Mouse (Mus musculus): ENCODE data around the gene Adgrg2. TPM values are rescaled to one million over a fixed set of nuclear protein-coding genes. Genes with fewer than 3 reads are reported as not detected.

Adgrg2 gene
- total RNA-seq (2017) = 0.19 TPM in 1 of 2 replicates, not detected in the other

DNA sequence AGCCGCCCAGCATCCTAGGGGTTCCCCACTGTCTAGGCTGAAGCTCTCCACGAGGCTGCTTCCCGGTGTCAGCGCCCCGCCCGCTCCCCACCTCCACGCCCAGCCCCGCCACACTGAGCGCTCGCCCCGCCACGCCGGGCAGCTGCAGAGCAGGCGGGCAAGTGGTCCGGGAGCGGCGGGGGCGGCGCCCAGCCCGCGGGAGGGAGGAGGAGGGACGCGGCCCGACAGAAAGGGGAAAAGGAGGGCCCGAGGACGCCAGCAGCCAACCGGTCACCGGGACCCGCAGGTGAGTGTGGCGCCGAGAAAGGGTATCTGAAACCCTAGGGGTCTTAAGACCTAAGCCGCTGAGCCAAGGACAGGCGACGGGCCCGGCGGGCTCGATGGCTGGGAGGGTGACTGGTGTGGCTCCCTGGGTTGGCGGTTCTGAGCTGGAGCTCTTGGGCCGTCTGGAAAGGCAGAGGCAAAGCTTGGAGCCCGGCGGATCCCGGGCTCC, at the start of gene Adgrg2:
TSS of gene Adgrg2 (plus strand) at position 227 of the 493 bp plus-strand sequence.
- ATAC-seq (replicated peaks in 1 of 2; ENCODE audit: insufficient read depth in 1 of 2, low FRiP score in 2 of 2, low TSS enrichment in 1 of 2, low read depth in 1 of 2, poor library complexity in 2 of 2, severe bottlenecking in 2 of 2) = peak; percentile 74 to 77

DNA sequence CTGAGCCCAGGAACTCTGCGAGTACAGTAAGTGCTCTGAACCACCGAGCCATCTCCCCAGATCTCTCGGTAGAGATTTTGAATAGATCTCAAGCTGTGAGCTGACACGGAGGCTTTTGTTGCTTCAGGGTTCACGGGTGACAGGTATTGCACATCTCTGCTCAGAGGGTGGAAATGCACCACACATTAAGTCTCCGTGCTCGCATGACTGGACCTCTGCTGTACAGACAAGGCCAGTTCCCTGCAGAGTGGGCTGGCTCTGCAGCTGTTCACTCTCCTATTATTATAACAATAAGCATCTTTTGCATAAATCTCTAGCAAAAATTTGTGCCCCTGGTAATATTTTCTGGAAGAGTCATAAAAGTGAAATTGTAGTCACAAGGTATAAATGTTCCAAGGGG, 39.5 kb upstream of the Adgrg2 start:
- ATAC-seq (replicated peaks in 1 of 2; ENCODE audit: insufficient read depth in 1 of 2, low FRiP score in 2 of 2, low TSS enrichment in 1 of 2, low read depth in 1 of 2, poor library complexity in 2 of 2, severe bottlenecking in 2 of 2) = no peak

DNA sequence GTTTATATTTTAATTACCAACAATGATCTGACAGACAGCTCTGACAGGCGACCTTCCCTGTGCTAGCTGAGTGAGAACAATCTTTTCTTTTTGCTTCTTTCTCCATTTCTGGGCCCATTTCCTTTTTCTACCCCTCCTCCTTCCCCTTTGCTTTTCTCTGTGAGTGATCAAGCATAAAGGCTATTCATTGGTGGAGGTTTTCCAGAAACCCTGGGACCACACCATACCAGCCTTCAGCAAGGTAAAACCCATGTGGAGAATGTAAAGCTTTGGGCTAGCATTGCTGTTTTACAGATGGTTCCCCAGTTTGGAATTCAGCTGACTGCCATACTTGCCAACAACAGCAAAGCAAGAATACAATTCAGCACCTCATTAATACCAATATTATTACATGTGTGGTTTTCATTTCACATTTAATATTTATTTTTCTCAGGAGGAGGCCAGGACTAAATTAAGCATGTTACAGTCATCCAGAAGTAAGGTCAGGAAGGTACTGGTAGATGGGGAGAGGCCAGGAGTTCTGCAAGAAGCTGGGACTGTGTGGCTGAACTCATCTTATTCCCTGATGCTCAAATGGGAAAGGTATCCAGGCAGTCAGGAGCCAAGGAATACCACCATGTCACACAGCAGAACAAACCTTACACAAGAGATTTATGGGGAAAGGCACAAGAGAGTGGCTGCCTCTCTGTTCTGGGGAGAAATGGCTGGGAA, 38.4 kb upstream of the Adgrg2 start:
- no peak for ATAC-seq (replicated peaks in 1 of 2; ENCODE audit: insufficient read depth in 1 of 2, low FRiP score in 2 of 2, low TSS enrichment in 1 of 2, low read depth in 1 of 2, poor library complexity in 2 of 2, severe bottlenecking in 2 of 2)

DNA sequence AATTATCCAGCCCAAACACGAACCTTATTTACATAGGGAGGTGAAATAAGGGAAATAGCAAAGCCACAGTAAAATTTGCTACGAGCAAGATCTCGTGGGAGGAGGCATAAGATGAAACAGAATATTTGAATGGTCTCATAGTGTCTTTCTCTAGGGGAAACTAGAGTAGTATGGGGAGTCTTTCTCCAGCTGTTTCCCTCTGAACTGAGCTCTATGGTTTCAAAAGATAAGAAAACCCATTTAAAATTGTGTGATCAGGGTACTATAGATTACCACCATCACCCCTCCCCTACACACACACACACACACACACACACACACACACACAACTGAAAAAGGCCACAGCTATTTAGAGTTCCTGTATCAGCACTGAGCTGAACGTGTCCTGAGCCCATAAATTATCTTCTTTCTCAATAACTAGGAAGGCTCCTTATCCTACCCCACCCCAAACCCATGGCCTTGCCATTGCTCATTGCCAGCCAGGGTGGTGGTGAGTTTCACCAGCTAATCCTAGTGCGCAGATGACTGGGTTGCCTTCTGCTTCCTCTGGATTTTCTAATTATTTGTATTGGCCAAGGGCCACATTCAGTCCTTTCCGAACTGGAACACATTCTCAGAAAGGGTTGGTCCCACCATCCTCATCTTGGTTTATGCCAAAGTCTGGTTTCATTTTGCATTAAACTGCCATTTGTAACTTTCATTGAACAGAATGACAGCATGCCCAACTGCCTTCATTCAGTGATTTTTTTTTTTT, 5.6 kb upstream of the Adgrg2 start:
- ATAC-seq (replicated peaks in 1 of 2; ENCODE audit: insufficient read depth in 1 of 2, low FRiP score in 2 of 2, low TSS enrichment in 1 of 2, low read depth in 1 of 2, poor library complexity in 2 of 2, severe bottlenecking in 2 of 2) = peak; percentile 49 to 62; a peak in 3 of 4 replicates

DNA sequence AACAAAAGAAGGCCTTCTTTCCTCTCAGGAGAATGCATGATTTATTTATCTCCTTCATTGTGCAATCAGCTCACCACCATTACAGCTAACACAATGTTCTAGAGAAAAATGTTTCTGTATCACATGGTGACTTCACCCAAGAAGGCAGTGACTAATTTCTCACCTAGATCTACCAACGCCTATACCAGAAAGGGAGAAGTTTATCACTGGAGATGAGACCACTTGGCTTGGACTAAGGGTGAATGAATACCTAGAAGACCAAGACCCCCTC, 5.1 kb upstream of the Adgrg2 start:
- ATAC-seq (replicated peaks in 1 of 2; ENCODE audit: insufficient read depth in 1 of 2, low FRiP score in 2 of 2, low TSS enrichment in 1 of 2, low read depth in 1 of 2, poor library complexity in 2 of 2, severe bottlenecking in 2 of 2) = no peak

DNA sequence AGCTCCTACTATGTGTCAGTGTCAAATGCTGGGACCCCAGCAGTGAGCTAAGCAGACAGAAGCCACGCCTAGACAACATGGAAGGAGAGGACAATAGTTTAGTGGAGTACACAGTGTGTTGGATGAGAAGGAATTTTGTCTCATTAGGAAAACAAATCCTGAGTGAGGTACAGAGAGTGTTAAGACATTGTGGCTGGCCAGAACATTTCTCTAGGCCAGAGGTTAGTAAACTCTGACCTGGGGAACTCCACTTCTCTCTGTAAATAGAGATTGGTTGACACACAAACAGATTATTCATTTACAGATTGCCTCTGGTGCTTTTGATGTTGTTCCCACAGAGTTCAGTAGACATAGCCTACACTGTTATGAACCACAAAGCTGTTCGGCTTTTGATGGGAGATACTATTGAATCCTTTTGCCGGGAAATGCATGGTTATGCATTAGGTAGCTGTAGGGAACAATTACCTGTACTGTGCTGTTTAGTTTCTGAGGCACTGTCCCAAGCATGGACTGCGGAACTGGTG, 22.5 kb downstream of the Adgrg2 start:
- ATAC-seq (replicated peaks in 1 of 2; ENCODE audit: insufficient read depth in 1 of 2, low FRiP score in 2 of 2, low TSS enrichment in 1 of 2, low read depth in 1 of 2, poor library complexity in 2 of 2, severe bottlenecking in 2 of 2) = no peak

DNA sequence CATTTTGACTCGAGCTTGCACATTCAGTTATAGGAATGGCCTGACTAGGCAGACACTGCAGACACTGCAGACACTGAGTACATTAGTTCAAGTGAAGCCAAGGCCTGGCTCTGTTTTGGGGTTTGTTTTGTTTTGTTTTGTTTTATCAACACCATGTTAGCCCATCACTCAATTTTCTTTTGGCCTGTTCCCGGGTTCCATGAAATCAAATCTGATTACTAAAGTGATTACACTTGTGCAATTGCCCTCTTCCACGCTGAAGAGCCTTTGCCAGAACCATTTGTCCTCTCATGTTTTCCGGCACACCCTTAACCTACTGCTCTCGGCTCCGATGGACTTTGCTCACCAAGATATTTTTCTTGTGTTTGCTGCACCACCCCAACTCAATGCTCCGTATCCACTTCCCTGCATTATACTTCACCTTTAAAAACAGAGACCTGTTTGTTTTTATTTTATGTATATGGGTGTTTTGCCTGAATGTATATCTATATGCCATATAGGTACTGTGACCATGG, 23.4 kb downstream of the Adgrg2 start:
- ATAC-seq (replicated peaks in 1 of 2; ENCODE audit: insufficient read depth in 1 of 2, low FRiP score in 2 of 2, low TSS enrichment in 1 of 2, low read depth in 1 of 2, poor library complexity in 2 of 2, severe bottlenecking in 2 of 2) = no peak

DNA sequence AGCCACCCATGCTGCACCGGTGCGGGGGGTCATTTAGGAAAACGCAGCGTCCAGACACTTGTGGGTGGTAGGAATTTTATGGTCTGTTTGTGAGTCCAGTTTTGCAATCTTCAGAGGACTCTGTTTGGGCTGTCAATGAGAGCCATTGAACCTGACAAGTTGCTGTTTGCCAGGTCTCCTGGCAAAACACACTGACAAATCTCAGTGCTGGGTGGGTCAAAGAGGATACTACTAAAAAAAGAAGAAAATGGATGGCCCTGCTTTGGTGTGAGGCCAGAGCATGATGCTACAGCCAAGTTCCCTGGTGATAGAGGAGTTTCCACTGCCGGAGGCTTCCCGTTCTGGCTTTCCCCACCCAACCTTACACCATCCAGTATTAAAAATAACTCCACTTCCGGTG, 27.9 kb downstream of the Adgrg2 start:
- ATAC-seq (replicated peaks in 1 of 2; ENCODE audit: insufficient read depth in 1 of 2, low FRiP score in 2 of 2, low TSS enrichment in 1 of 2, low read depth in 1 of 2, poor library complexity in 2 of 2, severe bottlenecking in 2 of 2) = no peak

DNA sequence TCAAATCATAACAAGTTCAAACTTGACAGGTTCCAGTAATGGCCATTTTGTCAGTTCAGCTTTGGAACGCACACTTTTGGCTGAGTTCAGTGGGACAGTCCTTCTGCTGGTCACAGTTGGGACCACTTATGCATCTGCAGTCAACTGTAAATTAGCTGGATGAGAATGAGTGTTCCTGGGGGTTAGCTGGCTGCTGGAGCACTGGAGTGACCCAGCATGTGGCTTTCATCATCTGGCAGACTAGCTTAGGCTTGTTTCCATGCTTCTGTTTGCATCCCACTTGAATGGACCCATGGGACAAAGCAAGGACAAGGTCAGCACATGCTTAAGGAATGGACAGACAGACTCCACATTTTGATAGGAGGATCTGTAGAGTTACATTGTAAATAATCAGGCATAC, 33.2 kb downstream of the Adgrg2 start:
- no peak for ATAC-seq (replicated peaks in 1 of 2; ENCODE audit: insufficient read depth in 1 of 2, low FRiP score in 2 of 2, low TSS enrichment in 1 of 2, low read depth in 1 of 2, poor library complexity in 2 of 2, severe bottlenecking in 2 of 2)

DNA sequence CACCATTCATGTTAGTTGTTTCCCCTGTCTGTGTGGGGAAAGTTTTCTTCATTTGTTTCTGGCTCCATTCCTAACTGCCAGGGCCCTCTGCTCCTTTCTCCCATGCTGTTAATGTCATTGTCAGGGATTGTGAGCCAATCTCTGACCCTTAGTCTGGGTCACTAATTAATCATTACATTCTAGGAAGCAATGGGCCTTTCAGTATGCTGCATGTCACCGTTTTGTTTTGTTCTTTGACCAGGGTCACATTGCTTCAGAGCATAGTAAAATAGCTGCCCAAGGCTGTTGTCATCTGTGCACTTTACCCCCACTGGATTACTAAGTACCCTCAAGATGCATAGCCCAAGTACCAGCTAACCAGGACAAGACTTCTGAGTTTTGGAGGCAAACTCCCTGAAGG, 36.0 kb downstream of the Adgrg2 start:
- no peak for ATAC-seq (replicated peaks in 1 of 2; ENCODE audit: insufficient read depth in 1 of 2, low FRiP score in 2 of 2, low TSS enrichment in 1 of 2, low read depth in 1 of 2, poor library complexity in 2 of 2, severe bottlenecking in 2 of 2)

DNA sequence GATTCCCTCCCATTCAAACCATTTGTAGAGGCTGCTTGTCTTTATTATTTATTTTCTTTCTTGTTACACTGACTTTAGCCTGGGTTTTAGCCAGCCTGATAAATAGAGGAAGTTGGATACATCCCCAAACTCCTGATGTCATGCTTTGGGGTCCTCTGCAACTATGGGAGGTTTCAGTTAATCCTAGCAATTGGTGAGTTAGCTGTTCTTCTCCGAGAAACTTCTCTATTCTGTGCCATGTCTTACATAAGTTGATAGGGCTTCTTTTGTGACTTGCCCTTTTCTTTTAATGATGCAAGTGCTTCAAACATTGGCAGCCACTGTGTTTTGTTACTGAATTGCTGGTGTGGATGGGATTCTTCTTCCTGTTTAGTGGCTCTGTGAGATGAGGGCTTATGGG, 36.4 kb downstream of the Adgrg2 start:
- no peak for ATAC-seq (replicated peaks in 1 of 2; ENCODE audit: insufficient read depth in 1 of 2, low FRiP score in 2 of 2, low TSS enrichment in 1 of 2, low read depth in 1 of 2, poor library complexity in 2 of 2, severe bottlenecking in 2 of 2)

DNA sequence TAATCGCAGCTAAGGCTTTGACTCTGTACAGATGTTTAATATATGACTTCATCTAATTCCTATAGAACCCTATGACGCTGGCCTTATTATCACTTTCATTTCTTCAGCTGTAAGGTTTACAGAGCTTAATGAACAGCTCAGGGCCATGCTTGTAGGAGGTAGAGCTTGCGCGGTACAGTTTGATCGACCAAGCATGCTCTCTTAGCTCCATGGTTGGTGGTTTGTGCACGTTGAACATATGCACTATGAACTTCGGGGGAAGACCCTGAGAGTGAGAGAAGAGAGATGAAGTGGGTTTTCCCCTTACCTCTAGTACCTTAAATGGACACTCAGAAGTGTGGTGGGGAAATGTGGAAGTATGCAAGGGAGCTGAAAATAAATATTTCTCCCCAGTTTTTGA, 41.7 kb downstream of the Adgrg2 start:
- ATAC-seq (replicated peaks in 1 of 2; ENCODE audit: insufficient read depth in 1 of 2, low FRiP score in 2 of 2, low TSS enrichment in 1 of 2, low read depth in 1 of 2, poor library complexity in 2 of 2, severe bottlenecking in 2 of 2) = no peak

DNA sequence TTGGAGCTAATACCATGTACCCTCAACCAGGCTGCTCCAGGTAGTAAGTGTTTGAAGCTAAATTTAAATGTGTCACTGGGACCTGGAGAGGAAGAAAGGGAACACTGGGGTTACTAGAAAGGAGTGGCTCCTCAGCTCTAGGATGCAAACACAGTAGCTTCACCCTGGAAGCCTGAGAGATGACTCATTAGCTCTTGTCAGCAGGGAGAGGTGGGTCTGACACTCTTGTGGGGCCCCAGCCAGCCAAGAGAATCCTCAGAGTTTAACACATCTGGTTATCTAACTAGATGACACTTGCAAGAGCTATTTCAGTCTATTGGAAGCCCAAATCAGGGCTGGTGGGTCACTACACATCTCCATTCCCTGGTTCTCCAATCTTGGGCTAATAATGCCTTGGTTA, 50.8 kb downstream of the Adgrg2 start:
- no peak for ATAC-seq (replicated peaks in 1 of 2; ENCODE audit: insufficient read depth in 1 of 2, low FRiP score in 2 of 2, low TSS enrichment in 1 of 2, low read depth in 1 of 2, poor library complexity in 2 of 2, severe bottlenecking in 2 of 2)

DNA sequence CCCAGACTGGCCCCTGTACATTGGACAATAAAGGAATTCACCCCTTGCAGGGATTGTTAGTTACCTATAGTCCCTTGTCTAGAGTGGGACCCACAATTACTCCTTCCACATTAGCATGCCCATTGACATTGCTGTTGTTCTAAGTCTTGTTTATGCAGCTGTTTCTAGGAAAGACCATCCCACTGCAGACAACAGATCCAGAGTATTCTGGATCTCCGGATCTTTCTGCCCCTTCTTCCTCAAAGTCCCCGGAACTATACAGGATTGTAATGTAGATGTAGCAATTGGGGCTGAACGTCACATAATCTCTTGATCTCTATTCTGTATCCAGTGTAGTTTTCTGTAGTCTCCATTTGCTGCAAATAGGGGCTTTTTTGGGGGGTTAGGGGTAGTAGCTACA, 57.9 kb downstream of the Adgrg2 start:
- no peak for ATAC-seq (replicated peaks in 1 of 2; ENCODE audit: insufficient read depth in 1 of 2, low FRiP score in 2 of 2, low TSS enrichment in 1 of 2, low read depth in 1 of 2, poor library complexity in 2 of 2, severe bottlenecking in 2 of 2)

DNA sequence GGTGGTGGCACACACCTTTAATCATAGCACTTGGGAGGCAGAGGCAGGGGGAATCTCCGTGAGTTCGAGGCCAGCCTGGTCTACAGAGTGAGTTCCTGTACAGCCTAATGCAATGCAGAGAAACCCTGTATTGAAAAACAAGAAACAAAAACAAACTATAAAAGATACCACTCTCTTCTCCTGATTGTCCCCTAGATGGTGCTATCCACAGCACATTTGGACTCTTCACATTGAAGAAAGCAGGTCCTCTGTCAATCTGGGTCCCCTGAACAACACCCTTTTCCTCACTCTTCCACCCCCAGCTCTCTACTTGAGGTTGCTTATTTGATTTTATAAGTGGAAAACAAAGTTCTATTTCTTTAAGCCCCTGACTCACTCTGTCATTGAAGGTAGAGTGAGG, 58.9 kb downstream of the Adgrg2 start:
- ATAC-seq (replicated peaks in 1 of 2; ENCODE audit: insufficient read depth in 1 of 2, low FRiP score in 2 of 2, low TSS enrichment in 1 of 2, low read depth in 1 of 2, poor library complexity in 2 of 2, severe bottlenecking in 2 of 2) = peak in 1 of 2 experiments; percentile 56; a peak in 1 of 4 replicates

DNA sequence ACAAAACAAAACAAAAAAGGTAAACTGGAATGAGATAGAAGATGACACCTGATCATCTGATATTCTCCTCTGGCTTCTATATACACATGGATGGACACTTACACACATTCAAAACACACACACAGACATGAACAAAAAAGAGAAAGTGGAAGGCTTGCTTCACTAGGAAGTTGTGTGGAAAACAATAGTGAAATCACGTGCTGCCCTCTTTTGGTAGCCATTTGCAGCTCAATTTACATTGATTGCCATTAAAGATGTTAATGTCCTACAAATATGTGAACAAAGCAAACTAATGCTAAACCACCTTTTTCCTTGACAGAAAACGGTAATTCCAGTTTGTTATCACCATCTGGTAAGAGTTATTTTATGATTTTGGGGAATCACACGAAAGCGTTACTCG, 65.2 kb downstream of the Adgrg2 start:
- no peak for ATAC-seq (replicated peaks in 1 of 2; ENCODE audit: insufficient read depth in 1 of 2, low FRiP score in 2 of 2, low TSS enrichment in 1 of 2, low read depth in 1 of 2, poor library complexity in 2 of 2, severe bottlenecking in 2 of 2)

DNA sequence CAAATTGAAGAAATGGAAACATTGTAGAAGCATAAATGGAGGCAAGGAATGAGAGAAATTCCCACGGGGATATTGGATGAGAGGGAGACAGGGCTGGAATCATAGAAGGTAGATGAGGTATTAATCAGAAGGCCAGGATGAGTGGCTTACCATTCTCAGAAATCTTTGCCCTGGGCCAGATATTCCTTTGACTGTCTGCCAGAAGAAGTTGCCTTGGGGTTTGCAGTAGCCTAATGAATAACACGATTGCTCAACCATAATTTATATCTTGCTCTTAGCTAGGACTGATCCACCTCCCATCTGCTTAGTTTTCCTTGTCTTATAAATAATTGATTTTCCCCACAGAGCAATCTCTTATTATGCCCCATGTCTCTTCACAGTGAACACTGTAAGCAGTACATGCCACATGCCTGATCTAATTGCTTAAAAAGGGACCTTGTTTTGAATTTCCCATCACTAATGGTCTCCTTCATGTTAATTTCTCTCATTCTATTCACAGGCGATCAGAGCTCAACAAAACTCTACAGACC, 80.8 kb downstream of the Adgrg2 start:
- ATAC-seq (replicated peaks in 1 of 2; ENCODE audit: insufficient read depth in 1 of 2, low FRiP score in 2 of 2, low TSS enrichment in 1 of 2, low read depth in 1 of 2, poor library complexity in 2 of 2, severe bottlenecking in 2 of 2) = no peak

DNA sequence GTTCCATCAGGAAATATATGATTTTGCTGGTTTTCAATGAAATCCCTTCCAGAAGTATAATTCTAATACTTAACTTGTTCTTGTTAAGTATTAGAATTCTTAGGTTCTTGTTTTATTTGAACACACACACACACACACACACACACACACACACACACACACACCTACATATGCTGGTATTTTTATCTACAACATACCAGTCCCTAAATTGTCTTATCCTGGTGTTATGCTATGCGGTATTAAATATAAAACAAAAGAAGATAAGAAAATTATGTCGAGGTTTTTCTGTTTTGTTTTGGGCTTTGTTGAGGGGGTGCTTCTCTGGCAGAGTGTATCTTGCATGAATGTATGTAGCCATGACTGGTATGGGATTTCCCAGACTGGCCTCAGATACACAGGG, 99.3 kb downstream of the Adgrg2 start:
- no peak for ATAC-seq (replicated peaks in 1 of 2; ENCODE audit: insufficient read depth in 1 of 2, low FRiP score in 2 of 2, low TSS enrichment in 1 of 2, low read depth in 1 of 2, poor library complexity in 2 of 2, severe bottlenecking in 2 of 2)
